Mouse (Mus musculus) hindlimb bud, embryonic 11.5 days (tissue): ENCODE results near the gene Vps18.

Source experiments
- DNase-seq: peaks from one replicate; pipeline ENCODE4 v3.0.0-alpha.2; 2012; ENCODE audit warnings: low read depth, low spot score; ENCODE audit errors: extremely low spot score

Gene Vps18

DNA sequence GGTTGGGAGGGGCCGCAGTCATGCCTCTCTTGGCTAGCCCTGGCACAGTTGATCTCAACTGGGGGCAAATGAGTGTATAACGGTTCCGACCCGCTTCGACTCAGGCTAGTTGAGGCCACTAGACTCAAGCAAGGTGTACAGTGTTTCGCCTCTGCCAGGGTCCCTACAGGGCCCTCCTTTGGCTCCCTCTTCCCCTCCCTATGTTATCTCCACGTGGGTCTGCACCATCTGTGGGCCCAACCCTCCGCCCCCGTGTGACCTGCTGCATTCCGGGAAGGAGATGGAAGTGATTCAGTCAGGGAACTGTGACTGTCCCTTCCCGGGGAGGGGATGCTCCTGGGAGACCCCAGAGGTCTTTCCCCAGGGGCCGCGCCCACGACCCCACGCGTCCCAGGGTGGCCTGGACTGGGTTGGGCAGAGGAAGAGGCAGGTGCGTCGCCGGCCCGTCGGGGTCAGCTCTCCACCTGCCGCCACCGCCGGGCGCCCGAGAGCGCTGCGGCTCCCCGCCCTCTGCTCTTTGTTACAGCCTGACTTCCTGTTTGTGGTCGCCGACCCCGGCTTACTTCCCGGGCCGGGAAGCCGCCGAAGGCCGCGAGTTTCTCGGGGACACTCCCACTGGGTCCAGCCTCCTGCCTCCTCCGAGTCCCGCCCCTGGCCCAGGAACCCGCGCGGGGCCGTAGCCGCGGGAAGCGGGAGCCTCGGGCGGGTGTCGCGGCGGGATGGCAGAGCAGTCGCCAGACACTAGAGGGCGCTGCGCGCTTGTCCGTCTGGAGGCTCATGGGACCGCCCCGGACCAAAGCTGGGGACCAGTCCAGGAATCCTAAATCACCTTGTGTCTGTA, 49.1 kb downstream of the Vps18 start:
- no peak for DNase-seq

GRCm38 (mm10) chr2:119344537-119345138, 56.1 kb downstream of the Vps18 start:
- DNase-seq: no peak
